Mouse (Mus musculus): ENCODE measurements at regions not wholly inside any gene's neighbourhood (a gene's known extent, or its start where the extent isn't known, plus 50 kb on each side); places are given as distances from the start of the nearest gene placed in this dataset.
"Not testable (repeated sequence)": the region's sequence is repeated elsewhere in the genome, so short reads cannot be mapped to it uniquely, and the experiment has no call there.

DNA sequence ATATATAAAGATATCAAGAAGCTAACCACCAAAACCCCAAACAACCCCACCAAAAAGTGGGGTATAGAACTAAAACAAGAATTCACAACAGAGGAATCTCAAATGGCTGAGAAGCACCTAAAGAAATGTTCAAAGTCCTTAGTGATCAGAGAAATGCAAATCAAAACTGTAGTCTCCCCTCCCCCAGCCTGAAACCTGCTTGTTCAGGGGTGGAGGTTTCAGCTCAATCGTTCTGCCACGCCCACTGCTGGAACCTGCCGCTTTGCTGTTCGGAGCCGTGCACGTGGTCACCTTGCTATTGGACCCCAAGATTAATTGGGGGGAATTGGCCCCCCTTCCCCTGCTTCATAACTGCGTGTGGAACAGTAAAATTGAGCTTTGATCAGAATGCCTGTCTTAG lies 251.8 kb upstream of the Cenpq start:
- DNase-seq (ENCODE audit: low read depth, low spot score); H3K9me3 ChIP-seq (replicated peaks; ENCODE audit: insufficient read depth, low read length); H3K9ac ChIP-seq (ENCODE audit: control insufficient read depth, low read depth, low read length, poor library complexity, severe bottlenecking); H3K79me2 ChIP-seq (ENCODE audit: control insufficient read depth, insufficient read depth, low read length, poor library complexity); H3K4me1 ChIP-seq (ENCODE audit: control insufficient read depth in 1 of 2, insufficient read depth in 2 of 2, low read length in 2 of 2); H3K4me3 ChIP-seq (ENCODE audit: control insufficient read depth in 1 of 2, insufficient read depth in 1 of 2, low read depth in 2 of 2, low read length in 2 of 2); H3K36me3 ChIP-seq (ENCODE audit: control insufficient read depth in 1 of 2, insufficient read depth in 2 of 2, low read length in 2 of 2); H3K27me3 ChIP-seq (ENCODE audit: control insufficient read depth in 1 of 2, insufficient read depth in 2 of 2, low read length in 2 of 2); H3K27ac ChIP-seq (ENCODE audit: control insufficient read depth, low read depth, low read length): not testable (repeated sequence)

DNA sequence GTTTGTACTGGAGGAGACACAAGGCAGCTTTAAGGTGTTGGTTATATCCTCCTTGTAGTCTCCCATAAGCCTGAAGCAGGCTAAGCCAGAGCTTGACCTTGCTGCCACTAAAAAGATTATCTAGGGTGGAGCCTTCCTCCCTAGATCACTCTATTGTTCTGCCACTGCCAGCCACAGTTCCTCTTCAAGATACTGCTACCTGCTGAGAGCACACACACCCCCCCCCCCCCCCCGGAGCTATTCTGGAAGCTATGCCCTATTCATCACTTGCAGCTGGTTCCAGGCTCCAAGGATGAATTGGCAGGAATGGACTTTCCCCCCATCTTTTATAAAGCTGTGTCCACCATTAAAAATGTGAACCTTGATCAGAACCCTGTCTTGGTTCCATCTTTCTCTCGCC lies 249.9 kb upstream of the Cenpq start:
- H3K79me2 ChIP-seq (ENCODE audit: control insufficient read depth, insufficient read depth, low read length, poor library complexity) = no peaks in the 10 kb centered on the region
- no peaks in the 10 kb centered on the region for H3K4me1 ChIP-seq (ENCODE audit: control insufficient read depth in 1 of 2, insufficient read depth in 2 of 2, low read length in 2 of 2)
- TF ChIP-seq NRF1 (IDR thresholded peaks at IDR 0.05; ENCODE audit: insufficient read depth, low read depth, low read length, poor library complexity, severe bottlenecking) = no peak
- H3K27ac ChIP-seq (ENCODE audit: control insufficient read depth, low read depth, low read length) = no peak overlapping the region
- DNase-seq (ENCODE audit: low read depth, low spot score) = no peak
- H3K27me3 ChIP-seq (ENCODE audit: control insufficient read depth in 1 of 2, insufficient read depth in 2 of 2, low read length in 2 of 2) = 0 out of 4 replicates have a peak, but pooled peaks cover 0 to 2% of the 10 kb centered on the region in 2 experiments
- H3K36me3 ChIP-seq (ENCODE audit: control insufficient read depth in 1 of 2, insufficient read depth in 2 of 2, low read length in 2 of 2) = no peaks in the 10 kb centered on the region
- no peaks in the 10 kb centered on the region for H3K9me3 ChIP-seq (replicated peaks; ENCODE audit: insufficient read depth, low read length)
- H3K4me3 ChIP-seq (ENCODE audit: control insufficient read depth in 1 of 2, insufficient read depth in 1 of 2, low read depth in 2 of 2, low read length in 2 of 2) = no peak overlapping the region
- no peak overlapping the region for H3K9ac ChIP-seq (ENCODE audit: control insufficient read depth, low read depth, low read length, poor library complexity, severe bottlenecking)

DNA sequence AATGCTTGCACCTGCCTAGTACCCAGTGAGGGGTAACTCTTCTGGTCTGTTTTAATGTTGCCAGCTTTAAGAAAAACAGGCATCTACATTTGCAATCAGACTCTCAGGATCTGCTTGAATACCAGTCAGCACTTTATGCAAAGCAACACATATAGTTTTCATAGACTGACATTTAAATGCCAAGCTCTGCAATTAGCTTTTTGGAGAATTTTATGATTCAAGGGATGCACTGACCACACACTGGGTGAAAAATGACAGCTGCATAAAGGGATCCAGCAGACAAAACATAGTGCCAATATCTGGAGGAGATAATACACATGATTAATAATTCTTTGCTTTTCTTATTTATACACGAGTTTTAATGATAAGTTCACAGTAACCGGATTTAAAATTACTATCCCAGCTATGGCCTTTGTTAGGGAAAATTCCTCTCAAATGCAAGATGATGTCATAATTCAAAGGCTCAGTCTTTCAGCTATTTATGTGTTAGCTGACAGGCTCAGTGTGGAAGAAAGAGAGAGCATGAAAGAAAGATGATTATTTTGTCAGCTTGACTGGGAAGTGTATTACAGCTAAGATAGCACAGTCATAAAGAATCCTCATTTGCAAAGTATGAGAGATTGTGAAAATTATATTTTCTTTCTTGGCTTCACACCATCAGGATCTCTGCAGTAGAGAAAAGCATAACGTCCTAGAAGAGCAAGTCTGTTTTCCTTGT lies 219.0 kb upstream of the Cenpq start:
- no peak for TF ChIP-seq MXI1 (IDR thresholded peaks at IDR 0.05; ENCODE audit: low read depth, low read length)
- TF ChIP-seq POLR2A (IDR thresholded peaks at IDR 0.05; ENCODE audit: control insufficient read depth in 1 of 2, insufficient read depth in 1 of 2, low read depth in 1 of 2, low read length in 2 of 2, poor library complexity in 1 of 2) = no peak
- no peak for TF ChIP-seq GABPA (IDR thresholded peaks at IDR 0.05; ENCODE audit: low read depth, low read length)
- no peak for TF ChIP-seq TCF12 (IDR thresholded peaks at IDR 0.05; ENCODE audit: low read depth, low read length)
- no peak for TF ChIP-seq RAD21 (IDR thresholded peaks at IDR 0.05; ENCODE audit: low read depth, low read length)
- no peak for TF ChIP-seq POLR2AphosphoS5 (IDR thresholded peaks at IDR 0.05; ENCODE audit: borderline replicate concordance, low read depth, low read length)
- no peaks in the 10 kb centered on the region for H3K9me3 ChIP-seq (replicated peaks; ENCODE audit: insufficient read depth, low read length)
- no peak overlapping the region for H3K27ac ChIP-seq (ENCODE audit: control insufficient read depth, low read depth, low read length)
- no peak overlapping the region for H3K4me3 ChIP-seq (ENCODE audit: control insufficient read depth in 1 of 2, insufficient read depth in 1 of 2, low read depth in 2 of 2, low read length in 2 of 2)
- H3K9ac ChIP-seq (ENCODE audit: control insufficient read depth, low read depth, low read length, poor library complexity, severe bottlenecking) = no peak overlapping the region
- DNase-seq (ENCODE audit: low read depth, low spot score) = no peak
- no peaks in the 10 kb centered on the region for H3K79me2 ChIP-seq (ENCODE audit: control insufficient read depth, insufficient read depth, low read length, poor library complexity)
- no peaks in the 10 kb centered on the region for H3K36me3 ChIP-seq (ENCODE audit: control insufficient read depth in 1 of 2, insufficient read depth in 2 of 2, low read length in 2 of 2)
- H3K27me3 ChIP-seq (ENCODE audit: control insufficient read depth in 1 of 2, insufficient read depth in 2 of 2, low read length in 2 of 2) = no peaks in the 10 kb centered on the region
- no peaks in the 10 kb centered on the region for H3K4me1 ChIP-seq (ENCODE audit: control insufficient read depth in 1 of 2, insufficient read depth in 2 of 2, low read length in 2 of 2)

DNA sequence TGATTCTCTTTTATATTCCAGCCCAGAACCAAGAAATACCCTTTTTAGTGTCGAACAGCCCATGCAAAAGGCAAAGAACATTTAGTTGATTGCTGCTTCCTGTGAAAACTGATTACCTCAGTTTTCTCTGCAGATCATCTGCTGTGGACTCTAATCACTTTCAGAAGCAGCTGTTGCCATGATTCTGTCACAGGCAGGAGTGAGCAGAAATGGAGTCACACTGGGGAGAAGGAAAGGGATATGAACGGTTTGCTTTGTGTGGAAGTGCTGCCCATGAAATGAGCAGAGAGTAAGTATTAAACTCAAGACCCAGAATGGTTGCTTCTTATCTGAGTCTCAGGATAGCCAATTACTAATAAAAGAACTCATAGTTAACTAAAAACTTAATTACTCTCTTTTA lies 217.6 kb upstream of the Cenpq start:
- no peaks in the 10 kb centered on the region for H3K4me1 ChIP-seq (ENCODE audit: control insufficient read depth in 1 of 2, insufficient read depth in 2 of 2, low read length in 2 of 2)
- TF ChIP-seq NELFE (IDR thresholded peaks at IDR 0.05; ENCODE audit: low read depth, low read length) = no peak
- no peak for TF ChIP-seq GABPA (IDR thresholded peaks at IDR 0.05; ENCODE audit: low read depth, low read length)
- no peak for TF ChIP-seq GATA1 (IDR thresholded peaks at IDR 0.05; ENCODE audit: low read depth, low read length)
- no peak for TF ChIP-seq USF2 (IDR thresholded peaks at IDR 0.05; ENCODE audit: borderline replicate concordance in 1 of 2, insufficient read depth in 1 of 2, low read depth in 1 of 2, low read length in 2 of 2)
- TF ChIP-seq MEF2A (IDR thresholded peaks at IDR 0.05; ENCODE audit: extremely low read depth, insufficient replicate concordance, low read depth, low read length, poor library complexity, severe bottlenecking) = no peak
- no peak for TF ChIP-seq TCF12 (IDR thresholded peaks at IDR 0.05; ENCODE audit: low read depth, low read length)
- no peak for TF ChIP-seq JUND (IDR thresholded peaks at IDR 0.05; ENCODE audit: low read depth, low read length)
- TF ChIP-seq USF1 (IDR thresholded peaks at IDR 0.05; ENCODE audit: low read depth, low read length) = no peak
- TF ChIP-seq POLR2AphosphoS5 (IDR thresholded peaks at IDR 0.05; ENCODE audit: borderline replicate concordance, low read depth, low read length) = no peak
- no peak for TF ChIP-seq ZC3H11A (IDR thresholded peaks at IDR 0.05; ENCODE audit: low read depth, low read length)
- no peak for TF ChIP-seq KAT2A (conservative IDR thresholded peaks at IDR 0.05; ENCODE audit: low read depth, low read length)
- no peaks in the 10 kb centered on the region for H3K79me2 ChIP-seq (ENCODE audit: control insufficient read depth, insufficient read depth, low read length, poor library complexity)
- DNase-seq (ENCODE audit: low read depth, low spot score) = no peak
- H3K4me3 ChIP-seq (ENCODE audit: control insufficient read depth in 1 of 2, insufficient read depth in 1 of 2, low read depth in 2 of 2, low read length in 2 of 2) = no peak overlapping the region
- no peak overlapping the region for H3K27ac ChIP-seq (ENCODE audit: control insufficient read depth, low read depth, low read length)
- no peak overlapping the region for H3K9ac ChIP-seq (ENCODE audit: control insufficient read depth, low read depth, low read length, poor library complexity, severe bottlenecking)
- H3K27me3 ChIP-seq (ENCODE audit: control insufficient read depth in 1 of 2, insufficient read depth in 2 of 2, low read length in 2 of 2) = no peaks in the 10 kb centered on the region
- no peaks in the 10 kb centered on the region for H3K9me3 ChIP-seq (replicated peaks; ENCODE audit: insufficient read depth, low read length)
- H3K36me3 ChIP-seq (ENCODE audit: control insufficient read depth in 1 of 2, insufficient read depth in 2 of 2, low read length in 2 of 2) = no peaks in the 10 kb centered on the region

Data from MEL (cell line).